Mouse (Mus musculus) embryonic facial prominence, embryonic 11.5 days (tissue): ENCODE measurements around the gene Hist1h2ag. TPM values are rescaled to one million over a fixed set of nuclear protein-coding genes. Genes with fewer than 3 reads are reported as not detected.
A peak's percentile ranks its signal among the peaks of the same experiment; 100 is the strongest.
"Not testable (repeated sequence)": the region's sequence is repeated elsewhere in the genome, so short reads cannot be mapped to it uniquely, and the experiment has no call there.

Source experiments
- ATAC-seq: fragments of 200-750 bp; cut with Nextera tagmentation; replicated peaks from 2 replicates; pipeline ENCODE4 v1.8.0; 2017; ENCODE audit warnings: low read depth; ENCODE audit not compliant: insufficient number of reproducible peaks, low FRiP score, low TSS enrichment
- DNase-seq: peaks from one replicate; pipeline ENCODE4 v3.0.0-alpha.2; 2015; ENCODE audit warnings: low spot score
- H3K27ac ChIP-seq: fragments of 300-500 bp; sonication (generic); replicated peaks from 2 replicates; pipeline ENCODE4 v1.5.1; 2014; ENCODE audit warnings: mild to moderate bottlenecking, low read depth, low read length, control low read depth
- H3K27me3 ChIP-seq: fragments of 300-500 bp; sonication (generic); 2 replicates; pipeline ENCODE4 v1.6.1; 2014; ENCODE audit warnings: mild to moderate bottlenecking, low read length, moderate library complexity, mixed read lengths; ENCODE audit not compliant: control insufficient read depth, insufficient read depth
- H3K36me3 ChIP-seq: fragments of 300-500 bp; sonication (generic); replicated peaks from 2 replicates; pipeline ENCODE4 v1.6.1; 2014; ENCODE audit warnings: low read depth, mild to moderate bottlenecking, low read length, moderate library complexity, mixed read lengths; ENCODE audit not compliant: control insufficient read depth, insufficient read depth
- H3K4me1 ChIP-seq: fragments of 300-500 bp; sonication (generic); 2 replicates; pipeline ENCODE4 v1.6.1; 2014; ENCODE audit warnings: low read length, mixed read lengths; ENCODE audit not compliant: control insufficient read depth, insufficient read depth
- H3K4me2 ChIP-seq: fragments of 300-500 bp; sonication (generic); 2 replicates; pipeline ENCODE4 v1.6.1; 2014; ENCODE audit warnings: low read depth, mild to moderate bottlenecking, control low read depth, low read length, moderate library complexity
- H3K4me3 ChIP-seq: fragments of 300-500 bp; sonication (generic); 2 replicates; pipeline ENCODE4 v1.5.1; 2014; ENCODE audit warnings: low read depth, low read length, control low read depth
- H3K9ac ChIP-seq: fragments of 300-500 bp; sonication (generic); replicated peaks from 2 replicates; pipeline ENCODE4 v1.6.1; 2014; ENCODE audit warnings: mild to moderate bottlenecking, control low read depth, low read length
- H3K9me3 ChIP-seq: fragments of 300-500 bp; sonication (generic); replicated peaks from 2 replicates; pipeline ENCODE4 v1.6.1; 2016; ENCODE audit warnings: mild to moderate bottlenecking, low read length, inconsistent platforms, mixed read lengths; ENCODE audit not compliant: control insufficient read depth
- WGBS: fragments of 180-500 bp; shearing (Covaris S2); extraction: QIAGEN DNeasy Blood & Tissue Kit; methylation state at CpG from one replicate; pipeline ENCODE4 v1.1.7; 2014; 5-methylcytosine and 5-hydroxymethylcytosine counted together
- polyA plus RNA-seq: library from polyadenylated mRNA; unstranded; fragments of >200 nt; fragmentation: Nextera tagmentation; extraction: Ambion mirVana; gene quantifications from 2 replicates; pipeline ENCODE4 v1.2.1, GENCODE M21; 2014

Gene Hist1h2ag
- polyA plus RNA-seq, 1 experiment from 2014 or later = 99.8 TPM

- no peaks in the 10 kb centered on the region for H3K9me3 ChIP-seq
- peak overlapping the region; percentile 97 for H3K27ac ChIP-seq
- H3K4me3 ChIP-seq = peak overlapping the region; percentile 42
- H3K36me3 ChIP-seq = no peaks in the 10 kb centered on the region
- no peaks in the 10 kb centered on the region for H3K4me1 ChIP-seq
- no peaks in the 10 kb centered on the region for H3K27me3 ChIP-seq
- ATAC-seq (peak; percentile 2; the same call in 1 of the 2 replicates), DNase-seq (peak; percentile 75)
- H3K4me2 ChIP-seq = peak overlapping the region; percentile 72
- under 1% methylated on average over 15 of the region's 24 CpGs for WGBS
- peak overlapping the region; percentile 67 for H3K9ac ChIP-seq
These were observed 2.1 kb downstream of the Hist1h2ag start for GRCm38 (mm10) chr13:22040464-22041141.

GRCm38 (mm10) chr13:22039951-22040463 lies 2.7 kb downstream of the Hist1h2ag start:
- no peak for ATAC-seq
- peak overlapping the region; percentile 97 for H3K27ac ChIP-seq
- H3K9ac ChIP-seq = peak overlapping the region; percentile 67
- no peaks in the 10 kb centered on the region for H3K4me1 ChIP-seq
- H3K36me3 ChIP-seq = no peaks in the 10 kb centered on the region
- no peaks in the 10 kb centered on the region for H3K9me3 ChIP-seq
- H3K27me3 ChIP-seq = no peaks in the 10 kb centered on the region
- H3K4me3 ChIP-seq = peak overlapping the region; percentile 42
- DNase-seq = peak; percentile 46
- WGBS = 2% methylated on average over 2 of the region's 2 CpGs
- H3K4me2 ChIP-seq = peak overlapping the region; percentile 72

- DNase-seq (no peak), ATAC-seq (no peak)
- H3K4me3 ChIP-seq = no peak overlapping the region
- H3K4me1 ChIP-seq = no peaks in the 10 kb centered on the region
- no peaks in the 10 kb centered on the region for H3K36me3 ChIP-seq
- no peak overlapping the region; the same call in 1 of the 2 replicates for H3K4me2 ChIP-seq
- WGBS = 59% methylated on average over 5 of the region's 5 CpGs
- H3K27ac ChIP-seq = no peak overlapping the region
- no peaks in the 10 kb centered on the region for H3K9me3 ChIP-seq
- H3K9ac ChIP-seq = no peak overlapping the region
- no peaks in the 10 kb centered on the region for H3K27me3 ChIP-seq
These were observed 3.4 kb downstream of the Hist1h2ag start for GRCm38 (mm10) chr13:22039364-22039763.

- Histone ChIP-seq H3K4me1 (no peaks in the 10 kb centered on the region), H3K27ac (0 out of 2 replicates have a peak overlapping the region, but pooled peaks have one; percentile 22), H3K4me3 (no peak overlapping the region), H3K4me2 (no peak overlapping the region), H3K9ac (no peak overlapping the region), H3K36me3 (no peaks in the 10 kb centered on the region), H3K27me3 (no peaks in the 10 kb centered on the region), H3K9me3 (no peaks in the 10 kb centered on the region)
- ATAC-seq (no peak), DNase-seq (no peak)
- 62% methylated on average over 2 of the region's 2 CpGs for WGBS
These were observed 5.3 kb downstream of the Hist1h2ag start for GRCm38 (mm10) chr13:22037415-22037814.

- H3K9me3 ChIP-seq = no peaks in the 10 kb centered on the region
- H3K9ac ChIP-seq = peak overlapping the region; percentile 50
- H3K27ac ChIP-seq = peak overlapping the region; percentile 75
- H3K36me3 ChIP-seq = no peaks in the 10 kb centered on the region
- WGBS = 66% methylated on average over 3 of the region's 3 CpGs
- DNase-seq = no peak
- no peaks in the 10 kb centered on the region for H3K4me1 ChIP-seq
- H3K4me2 ChIP-seq = peak overlapping the region; percentile 46
- ATAC-seq = no peak
- H3K27me3 ChIP-seq = no peaks in the 10 kb centered on the region
- no peak overlapping the region for H3K4me3 ChIP-seq
These were observed 5.8 kb downstream of the Hist1h2ag start for GRCm38 (mm10) chr13:22036986-22037385.

GRCm38 (mm10) chr13:22036149-22036956 lies 6.4 kb downstream of the Hist1h2ag start:
- H3K9me3 ChIP-seq = no peaks in the 10 kb centered on the region
- peak overlapping the region; percentile 75 for H3K27ac ChIP-seq
- H3K4me3 ChIP-seq = peak overlapping the region; percentile 34
- 3% methylated on average over 19 of the region's 23 CpGs for WGBS
- DNase-seq (peak; percentile 69), ATAC-seq (peak; percentile 0; the same call in 1 of the 2 replicates)
- H3K36me3 ChIP-seq = no peaks in the 10 kb centered on the region
- H3K4me2 ChIP-seq = peak overlapping the region; percentile 46
- no peaks in the 10 kb centered on the region for H3K4me1 ChIP-seq
- peak overlapping the region; percentile 50 for H3K9ac ChIP-seq
- no peaks in the 10 kb centered on the region for H3K27me3 ChIP-seq

GRCm38 (mm10) chr13:22035267-22036148 lies 7.2 kb downstream of the Hist1h2ag start, which contains the start of the genes Hist1h2ah and Hist1h2bk:
Hist1h2ah (minus strand) TSS chr13:22035568.
Hist1h2bk (plus strand) TSS chr13:22035870.
- H3K4me3 ChIP-seq = peak within 1 kb of the TSS; percentile 46
- H3K27ac ChIP-seq = peak within 1 kb of the TSS; percentile 89
- ATAC-seq = peak; percentile 98
- peak within 1 kb of the TSS; percentile 77 for H3K9ac ChIP-seq
- peak; percentile 97 for DNase-seq
- H3K27me3 ChIP-seq, H3K4me1 ChIP-seq, H3K36me3 ChIP-seq, H3K9me3 ChIP-seq: not testable (repeated sequence)
- peak within 1 kb of the TSS; percentile 72 for H3K4me2 ChIP-seq
- 0% methylated on average over 22 of the region's 69 CpGs for WGBS
